Mouse (Mus musculus): ENCODE measurements at regions not wholly inside any gene's neighbourhood (a gene's known extent, or its start where the extent isn't known, plus 50 kb on each side); places are given as distances from the start of the nearest gene placed in this dataset.

- TF ChIP-seq CTCF (IDR thresholded peaks at IDR 0.05; ENCODE audit: low read depth) (peak; percentile 29), EP300 (IDR thresholded peaks at IDR 0.05; ENCODE audit: low read depth) (no peak)
These were observed 100.4 kb upstream of the Eya4 start for GRCm38 (mm10) chr10:23450997-23451396.

Measured in liver, postnatal 0 days (tissue).